Mouse (Mus musculus): ENCODE data around the gene Cntfr.

GRCm38 (mm10) chr4:41726826-41727621 lies 30.1 kb upstream of the Cntfr start:
- TF ChIP-seq GATA1 (IDR thresholded peaks at IDR 0.05; ENCODE audit: low read length): no peak
- TF ChIP-seq TAL1 (IDR thresholded peaks at IDR 0.05; ENCODE audit: low read length): no peak
